Mouse (Mus musculus) midbrain, postnatal 0 days (tissue): Measurements from ENCODE around the gene Dennd4b. TPM values are rescaled to one million over a fixed set of nuclear protein-coding genes. Genes with fewer than 3 reads are reported as not detected.
"Not testable (repeated sequence)": the region's sequence is repeated elsewhere in the genome, so short reads cannot be mapped to it uniquely, and the experiment has no call there.

Experiments used
- ATAC-seq: fragments of 200-750 bp; cut with Nextera tagmentation; 2 replicates; pipeline ENCODE4 v1.8.0; 2017; ENCODE audit warnings: moderate number of reproducible peaks, mild to moderate bottlenecking, moderate TSS enrichment, moderate library complexity; ENCODE audit not compliant: low FRiP score
- DNase-seq: peaks from one replicate; pipeline ENCODE4 v3.0.0-alpha.2; 2015; ENCODE audit warnings: low spot score
- H3K27ac ChIP-seq: fragments of 300-500 bp; sonication (generic); 2 replicates; pipeline ENCODE4 v1.5.1; 2014; ENCODE audit warnings: low read depth, mild to moderate bottlenecking, low read length, mixed read lengths
- H3K27me3 ChIP-seq: fragments of 300-500 bp; sonication (generic); 2 replicates; pipeline ENCODE4 v1.6.1; 2014; ENCODE audit warnings: low read length, control low read depth, mixed read lengths; ENCODE audit not compliant: insufficient read depth
- H3K36me3 ChIP-seq: fragments of 300-500 bp; sonication (generic); 2 replicates; pipeline ENCODE4 v1.6.1; 2014; ENCODE audit warnings: low read length, control low read depth, mixed read lengths; ENCODE audit not compliant: insufficient read depth
- H3K4me1 ChIP-seq: fragments of 300-500 bp; sonication (generic); 2 replicates; pipeline ENCODE4 v1.6.1; 2014; ENCODE audit warnings: mild to moderate bottlenecking, control low read depth, antibody characterized with exemption, low read length, mixed read lengths; ENCODE audit not compliant: insufficient read depth
- H3K4me2 ChIP-seq: fragments of 300-500 bp; sonication (generic); 2 replicates; pipeline ENCODE4 v1.6.1; 2014; ENCODE audit warnings: low read depth, mild to moderate bottlenecking, low read length, mixed read lengths; ENCODE audit not compliant: poor library complexity, severe bottlenecking
- H3K4me3 ChIP-seq: fragments of 300-500 bp; sonication (generic); 2 replicates; pipeline ENCODE4 v1.5.1; 2014; ENCODE audit warnings: low read depth, mild to moderate bottlenecking, low read length, moderate library complexity
- H3K9ac ChIP-seq: fragments of 300-500 bp; sonication (generic); replicated peaks from 2 replicates; pipeline ENCODE4 v1.6.1; 2014; ENCODE audit warnings: mild to moderate bottlenecking, low read length, moderate library complexity, mixed read lengths; ENCODE audit not compliant: poor library complexity, severe bottlenecking
- H3K9me3 ChIP-seq: fragments of 300-500 bp; sonication (generic); 2 replicates; pipeline ENCODE4 v1.6.1; 2016; ENCODE audit warnings: low read length, control low read depth
- CTCF ChIP-seq: IDR thresholded peaks from 2 replicates; pipeline ENCODE4 v1.5.1; 2016; ENCODE audit warnings: antibody characterized with exemption, mild to moderate bottlenecking
- WGBS: fragments of 180-500 bp; shearing (Covaris S2); extraction: QIAGEN DNeasy Blood & Tissue Kit; methylation state at CpG from one replicate; pipeline ENCODE4 v1.1.7; 2014; 5-methylcytosine and 5-hydroxymethylcytosine counted together
- polyA plus RNA-seq: library from polyadenylated mRNA; unstranded; fragments of >200 nt; fragmentation: Nextera tagmentation; extraction: Ambion mirVana; gene quantifications from 2 replicates; pipeline ENCODE4 v1.2.1, GENCODE M21; 2015
- total RNA-seq: library from RNA; depleted of rRNA; stranded (reverse); fragments of >200 nt; gene quantifications from 2 replicates; pipeline ENCODE4 v1.2.3, GENCODE M21; 2014

The Dennd4b gene
- total and polyA plus RNA-seq, 2 experiments from 2014 or later = 6.9 to 34.6 TPM

- peak overlapping the region; percentile 54 for H3K9ac ChIP-seq
- TF ChIP-seq CTCF = no peak
- DNase-seq = no peak
- 4% methylated on average over 10 of the region's 10 CpGs for WGBS
- no peak for ATAC-seq
- H3K9me3 ChIP-seq = no peaks in the 10 kb centered on the region
- peak overlapping the region; percentile 45 for H3K4me3 ChIP-seq
- no peaks in the 10 kb centered on the region for H3K27me3 ChIP-seq
- H3K36me3 ChIP-seq = peaks cover 8% of the 10 kb centered on the region; the same call in 1 of the 2 replicates
- H3K27ac ChIP-seq = peak overlapping the region; percentile 63
- H3K4me1 ChIP-seq = no peaks in the 10 kb centered on the region
- peak overlapping the region; percentile 72 for H3K4me2 ChIP-seq
Observed at GRCm38 (mm10) chr3:90248746-90249100, 16.3 kb upstream of the Dennd4b start.

- no peaks in the 10 kb centered on the region for H3K9me3 ChIP-seq
- DNase-seq (no peak), ATAC-seq (no peak)
- H3K27ac ChIP-seq = no peak overlapping the region
- H3K4me2 ChIP-seq = no peak overlapping the region
- no peak overlapping the region for H3K9ac ChIP-seq
- no peak for TF ChIP-seq CTCF
- peaks cover 8% of the 10 kb centered on the region; the same call in 1 of the 2 replicates for H3K36me3 ChIP-seq
- WGBS = 87% methylated on average over 6 of the region's 6 CpGs
- no peak overlapping the region for H3K4me3 ChIP-seq
- no peaks in the 10 kb centered on the region for H3K27me3 ChIP-seq
- H3K4me1 ChIP-seq = peaks cover 9% of the 10 kb centered on the region
Observed at GRCm38 (mm10) chr3:90250791-90251190, 14.2 kb upstream of the Dennd4b start.

GRCm38 (mm10) chr3:90251731-90252226, 13.2 kb upstream of the Dennd4b start:
- not testable (repeated sequence) for DNase-seq, H3K4me2 ChIP-seq, H3K9ac ChIP-seq, H3K4me1 ChIP-seq, ATAC-seq, H3K27me3 ChIP-seq, H3K36me3 ChIP-seq, H3K4me3 ChIP-seq, H3K27ac ChIP-seq, H3K9me3 ChIP-seq
- WGBS = 93% methylated on average over 9 of the region's 12 CpGs

GRCm38 (mm10) chr3:90252659-90253058, 12.3 kb upstream of the Dennd4b start:
- not testable (repeated sequence) for H3K9ac ChIP-seq, H3K4me1 ChIP-seq, DNase-seq, H3K27ac ChIP-seq, H3K4me3 ChIP-seq, H3K4me2 ChIP-seq, H3K27me3 ChIP-seq, ATAC-seq, H3K9me3 ChIP-seq
- H3K36me3 ChIP-seq = peaks cover 17% of the 10 kb centered on the region
- whole genome bisulfite sequencing = 95% methylated on average over 2 of the region's 2 CpGs

- H3K9ac ChIP-seq, H3K27me3 ChIP-seq, H3K4me1 ChIP-seq, H3K4me3 ChIP-seq, H3K27ac ChIP-seq, H3K9me3 ChIP-seq, ATAC-seq, DNase-seq: not testable (repeated sequence)
- Histone ChIP-seq H3K4me2 (peak overlapping the region; percentile 81; the same call in 1 of the 2 replicates), H3K36me3 (peaks cover 17% of the 10 kb centered on the region)
- 77% methylated on average over 1 of the region's 1 CpGs for WGBS
Observed at GRCm38 (mm10) chr3:90253174-90253573, 11.8 kb upstream of the Dennd4b start.

GRCm38 (mm10) chr3:90253653-90254418, 11.1 kb upstream of the Dennd4b start, which contains the start of gene Crtc2:
Gene Crtc2 (plus strand): TSS chr3:90254163.
- DNase-seq (peak; percentile 98), ATAC-seq (peak; percentile 96)
- Histone ChIP-seq H3K9me3 (no peaks in the 10 kb centered on the region), H3K36me3 (peaks cover 23% of the 10 kb centered on the region), H3K4me1 (peaks cover 9% of the 10 kb centered on the region), H3K4me2 (peak within 1 kb of the TSS; percentile 81), H3K9ac (peak within 1 kb of the TSS; percentile 84), H3K27ac (peak within 1 kb of the TSS; percentile 88), H3K27me3 (no peaks in the 10 kb centered on the region), H3K4me3 (peak within 1 kb of the TSS; percentile 92)
- TF ChIP-seq CTCF = no peak
- 1% methylated on average over 39 of the region's 40 CpGs for WGBS
